Mouse (Mus musculus): Measurements from ENCODE around the gene Ctnnd2. TPM values are rescaled to one million over a fixed set of nuclear protein-coding genes. Genes with fewer than 3 reads are reported as not detected.

Gene Ctnnd2
- polyA plus RNA-seq, 1 experiment from 2014 or later, result 1.3 TPM

DNA sequence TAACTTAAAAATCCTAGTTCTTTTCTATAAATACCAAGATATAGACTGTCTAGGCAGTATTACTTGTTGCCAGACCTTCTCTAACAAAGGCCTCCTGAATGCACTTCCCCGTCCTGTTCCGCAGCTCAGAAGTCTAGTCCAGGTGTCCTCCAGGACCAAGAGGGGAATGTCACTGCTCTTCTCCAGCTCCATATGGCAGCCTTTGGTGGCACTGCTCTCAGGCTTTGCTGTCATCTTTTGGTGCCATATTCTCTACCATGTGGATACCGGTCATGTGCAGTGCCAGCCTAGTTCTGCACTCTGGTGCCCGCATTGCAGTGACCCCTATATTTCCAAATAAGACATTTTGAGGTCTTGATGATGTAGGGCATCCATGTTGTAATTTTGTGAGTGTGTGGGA is 56.7 kb downstream of the Ctnnd2 start:
- no peaks in the 10 kb centered on the region for H3K9me3 ChIP-seq (ENCODE audit: control insufficient read depth, low read length)
- H3K27me3 ChIP-seq (replicated peaks; ENCODE audit: control insufficient read depth, insufficient read depth, low read length), result no peaks in the 10 kb centered on the region
- no peak overlapping the region for H3K27ac ChIP-seq (ENCODE audit: low read length)
- H3K4me2 ChIP-seq (ENCODE audit: low read depth, low read length), result no peak overlapping the region
- H3K36me3 ChIP-seq (ENCODE audit: control insufficient read depth, insufficient read depth, low read length), result no peaks in the 10 kb centered on the region
- no peak overlapping the region for H3K4me3 ChIP-seq (ENCODE audit: low read length)
- 96% methylated on average over 4 of the region's 4 CpGs for WGBS
- ATAC-seq, result no peak
- H3K4me1 ChIP-seq (ENCODE audit: control insufficient read depth, insufficient read depth, low read length), result no peaks in the 10 kb centered on the region
- no peak overlapping the region for H3K9ac ChIP-seq (ENCODE audit: low read depth, low read length)

DNA sequence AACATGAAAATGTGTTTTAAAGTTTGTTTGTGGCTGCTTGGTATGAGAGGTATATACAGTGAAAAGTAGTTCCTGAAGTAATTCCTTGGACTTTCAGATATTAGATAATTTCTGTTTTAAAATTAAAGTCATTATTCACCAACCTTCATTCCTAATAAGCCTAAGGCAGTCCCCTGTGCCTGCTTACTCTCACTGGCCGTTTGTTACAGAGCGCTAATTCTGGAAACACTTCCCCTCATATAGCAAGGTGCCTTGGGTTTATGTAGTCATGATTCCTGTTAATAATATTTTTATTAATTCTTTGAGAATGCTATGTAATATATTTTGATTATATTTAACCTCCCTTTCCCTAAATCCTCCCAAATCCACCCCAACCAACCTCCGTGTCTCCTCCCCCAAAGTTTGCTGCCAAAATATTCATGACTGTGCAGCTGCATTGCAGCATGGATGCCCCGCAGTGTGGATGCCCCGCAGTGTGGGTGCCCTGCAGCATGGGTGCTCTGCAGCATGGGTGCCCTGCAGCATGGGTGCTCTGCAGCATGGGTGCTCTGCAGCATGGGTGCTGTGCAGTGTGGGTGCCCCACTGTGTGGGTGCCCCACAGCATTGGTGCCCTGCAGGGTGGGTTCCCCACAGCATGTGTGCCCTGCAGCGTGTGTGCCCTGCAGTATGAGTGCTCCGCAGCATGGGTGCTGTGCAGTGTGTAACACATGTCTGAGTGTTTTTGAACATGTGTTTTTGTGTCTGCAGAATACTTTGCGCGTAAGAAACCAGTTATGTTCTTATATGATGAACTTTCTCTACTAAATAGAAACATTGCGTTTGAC is 63.0 kb downstream of the Ctnnd2 start:
- Histone ChIP-seq H3K9me3 (ENCODE audit: control insufficient read depth, low read length) (no peaks in the 10 kb centered on the region), H3K27ac (ENCODE audit: low read length) (no peak overlapping the region), H3K4me1 (ENCODE audit: control insufficient read depth, insufficient read depth, low read length) (no peaks in the 10 kb centered on the region), H3K9ac (ENCODE audit: low read depth, low read length) (no peak overlapping the region), H3K4me3 (ENCODE audit: low read length) (no peak overlapping the region), H3K36me3 (ENCODE audit: control insufficient read depth, insufficient read depth, low read length) (no peaks in the 10 kb centered on the region), H3K27me3 (replicated peaks; ENCODE audit: control insufficient read depth, insufficient read depth, low read length) (no peaks in the 10 kb centered on the region), H3K4me2 (ENCODE audit: low read depth, low read length) (no peak overlapping the region)
- ATAC-seq, result no peak
- WGBS, result 89% methylated on average over 10 of the region's 10 CpGs

DNA sequence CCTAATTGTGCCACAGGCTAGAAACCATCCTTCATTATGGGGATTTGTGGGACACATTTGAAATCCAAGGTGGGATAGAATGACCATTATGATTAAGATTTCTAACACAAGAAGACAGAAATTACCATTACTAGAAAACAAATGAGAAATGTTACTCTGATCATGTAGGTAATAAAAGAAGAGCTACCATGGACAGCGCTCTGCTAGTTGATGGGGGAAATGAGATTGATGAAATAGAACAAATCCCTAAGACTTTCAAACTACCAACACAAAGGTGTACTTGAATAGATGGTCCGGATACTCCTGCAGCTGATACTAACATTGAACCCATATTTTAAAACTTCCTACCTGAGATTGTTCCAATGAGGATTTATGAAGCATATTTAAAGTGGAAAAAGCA is 68.5 kb downstream of the Ctnnd2 start:
- WGBS, result 80% methylated on average over 2 of the region's 2 CpGs
- no peaks in the 10 kb centered on the region for H3K9me3 ChIP-seq (ENCODE audit: control insufficient read depth, low read length)
- no peaks in the 10 kb centered on the region for H3K36me3 ChIP-seq (ENCODE audit: control insufficient read depth, insufficient read depth, low read length)
- no peaks in the 10 kb centered on the region for H3K4me1 ChIP-seq (ENCODE audit: control insufficient read depth, insufficient read depth, low read length)
- no peak for ATAC-seq
- H3K27me3 ChIP-seq (replicated peaks; ENCODE audit: control insufficient read depth, insufficient read depth, low read length), result no peaks in the 10 kb centered on the region
- no peak overlapping the region for H3K27ac ChIP-seq (ENCODE audit: low read length)
- no peak overlapping the region for H3K4me2 ChIP-seq (ENCODE audit: low read depth, low read length)
- H3K4me3 ChIP-seq (ENCODE audit: low read length), result no peak overlapping the region
- H3K9ac ChIP-seq (ENCODE audit: low read depth, low read length), result no peak overlapping the region

DNA sequence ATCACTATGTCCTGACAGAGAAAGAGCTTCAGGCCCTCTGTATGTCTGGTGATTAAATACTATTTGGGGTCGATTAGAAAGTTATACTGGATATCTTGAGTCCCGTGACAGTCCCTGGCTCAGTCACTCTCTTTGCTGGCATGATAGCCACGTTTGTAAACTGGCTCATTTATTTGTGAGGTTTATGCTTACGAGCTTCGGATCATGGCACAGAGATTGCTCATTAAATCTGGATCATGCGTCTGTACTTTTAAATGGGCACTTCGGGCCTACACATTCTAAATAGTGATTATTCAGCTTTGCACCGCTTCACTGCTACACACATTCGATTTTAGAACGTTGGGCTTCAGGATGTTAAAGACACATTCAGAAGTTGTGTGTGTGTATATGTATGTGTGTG is 96.4 kb downstream of the Ctnnd2 start:
- Histone ChIP-seq H3K4me2 (ENCODE audit: low read depth, low read length) (no peak overlapping the region), H3K27ac (ENCODE audit: low read length) (no peak overlapping the region), H3K4me3 (ENCODE audit: low read length) (no peak overlapping the region), H3K9ac (ENCODE audit: low read depth, low read length) (no peak overlapping the region), H3K27me3 (replicated peaks; ENCODE audit: control insufficient read depth, insufficient read depth, low read length) (no peaks in the 10 kb centered on the region), H3K4me1 (ENCODE audit: control insufficient read depth, insufficient read depth, low read length) (no peaks in the 10 kb centered on the region), H3K9me3 (ENCODE audit: control insufficient read depth, low read length) (no peaks in the 10 kb centered on the region), H3K36me3 (ENCODE audit: control insufficient read depth, insufficient read depth, low read length) (no peaks in the 10 kb centered on the region)
- WGBS, result 88% methylated on average over 10 of the region's 10 CpGs
- ATAC-seq, result no peak

DNA sequence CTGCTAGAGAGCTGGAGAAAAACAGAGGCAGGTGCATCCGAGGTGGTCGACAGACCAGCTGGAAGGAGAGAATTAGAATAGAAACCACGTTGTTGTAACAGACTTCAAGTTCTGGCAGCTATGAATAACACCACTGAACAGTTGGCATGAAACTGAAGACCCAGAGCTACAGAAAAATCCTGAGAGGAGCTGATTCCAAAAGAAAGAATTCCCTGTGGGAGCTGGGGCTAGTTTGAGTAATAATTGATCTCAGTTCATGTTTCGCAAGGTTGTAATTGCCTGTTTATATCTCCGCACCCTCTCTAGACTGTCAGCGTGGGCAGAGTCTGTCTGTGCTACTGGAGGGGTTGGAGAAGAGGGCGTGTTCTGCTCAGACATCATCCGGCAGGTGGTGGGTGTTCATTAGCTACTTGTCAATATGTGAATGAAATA is 98.8 kb downstream of the Ctnnd2 start:
- H3K27ac ChIP-seq (ENCODE audit: low read length), result no peak overlapping the region
- no peaks in the 10 kb centered on the region for H3K36me3 ChIP-seq (ENCODE audit: control insufficient read depth, insufficient read depth, low read length)
- H3K4me3 ChIP-seq (ENCODE audit: low read length), result no peak overlapping the region
- ATAC-seq, result peak; percentile 68; the same call in 1 of the 2 replicates
- no peak overlapping the region for H3K9ac ChIP-seq (ENCODE audit: low read depth, low read length)
- H3K27me3 ChIP-seq (replicated peaks; ENCODE audit: control insufficient read depth, insufficient read depth, low read length), result no peaks in the 10 kb centered on the region
- no peaks in the 10 kb centered on the region for H3K9me3 ChIP-seq (ENCODE audit: control insufficient read depth, low read length)
- 53% methylated on average over 8 of the region's 8 CpGs for WGBS
- H3K4me2 ChIP-seq (ENCODE audit: low read depth, low read length), result no peak overlapping the region
- no peaks in the 10 kb centered on the region for H3K4me1 ChIP-seq (ENCODE audit: control insufficient read depth, insufficient read depth, low read length)

DNA sequence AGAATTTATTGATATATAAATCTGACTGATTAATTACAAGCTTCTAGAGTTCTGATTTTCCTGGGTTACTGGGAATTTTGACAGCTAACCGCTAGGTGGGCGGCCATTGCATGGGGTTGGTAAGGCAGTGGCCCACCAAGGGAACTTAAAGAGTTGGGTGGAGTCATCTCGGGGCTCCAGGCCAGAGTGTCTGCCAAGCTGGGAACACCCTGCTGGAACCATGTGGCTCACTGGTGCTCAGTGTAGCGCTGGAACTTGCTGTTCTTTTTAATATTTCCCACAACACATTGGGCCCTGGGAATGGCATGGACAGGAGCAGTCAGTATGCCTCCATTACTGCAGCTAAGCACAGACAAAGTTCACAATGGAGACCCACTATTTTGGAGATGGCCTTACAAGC is 99.9 kb downstream of the Ctnnd2 start:
- H3K9ac ChIP-seq (ENCODE audit: low read depth, low read length), result no peak overlapping the region
- 86% methylated on average over 4 of the region's 4 CpGs for WGBS

DNA sequence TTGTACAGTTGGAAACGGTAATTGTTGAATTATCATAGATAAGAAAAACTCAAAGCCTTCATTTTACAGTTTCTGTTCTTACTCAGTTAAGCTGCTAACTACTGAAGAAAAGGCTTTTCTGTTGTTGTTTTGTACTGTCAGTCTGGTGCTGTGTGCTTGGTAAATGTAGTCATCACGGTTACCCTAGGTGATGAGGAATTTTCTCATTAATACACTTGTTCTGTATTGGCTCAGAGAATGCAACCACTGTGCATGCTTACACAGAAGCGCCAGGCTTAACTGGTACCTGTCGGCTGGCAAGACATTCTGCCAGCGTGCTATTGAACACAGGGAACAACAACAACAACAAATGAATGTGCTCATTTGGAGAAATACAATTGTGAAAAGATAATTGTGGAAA is 103.3 kb downstream of the Ctnnd2 start:
- Histone ChIP-seq H3K4me1 (ENCODE audit: control insufficient read depth, insufficient read depth, low read length) (no peaks in the 10 kb centered on the region), H3K27ac (ENCODE audit: low read length) (no peak overlapping the region), H3K4me2 (ENCODE audit: low read depth, low read length) (no peak overlapping the region), H3K36me3 (ENCODE audit: control insufficient read depth, insufficient read depth, low read length) (no peaks in the 10 kb centered on the region), H3K4me3 (ENCODE audit: low read length) (no peak overlapping the region), H3K9ac (ENCODE audit: low read depth, low read length) (no peak overlapping the region), H3K9me3 (ENCODE audit: control insufficient read depth, low read length) (no peaks in the 10 kb centered on the region), H3K27me3 (replicated peaks; ENCODE audit: control insufficient read depth, insufficient read depth, low read length) (no peaks in the 10 kb centered on the region)
- no peak for ATAC-seq
- 82% methylated on average over 5 of the region's 5 CpGs for WGBS

More for the DNA sequence above, 99.9 kb downstream of the Ctnnd2 start:
- Histone ChIP-seq H3K9me3 (ENCODE audit: control insufficient read depth, low read length) (no peaks in the 10 kb centered on the region), H3K4me3 (ENCODE audit: low read length) (no peak overlapping the region), H3K4me2 (ENCODE audit: low read depth, low read length) (no peak overlapping the region), H3K27me3 (replicated peaks; ENCODE audit: control insufficient read depth, insufficient read depth, low read length) (no peaks in the 10 kb centered on the region), H3K4me1 (ENCODE audit: control insufficient read depth, insufficient read depth, low read length) (no peaks in the 10 kb centered on the region), H3K27ac (ENCODE audit: low read length) (no peak overlapping the region), H3K36me3 (ENCODE audit: control insufficient read depth, insufficient read depth, low read length) (no peaks in the 10 kb centered on the region)
- ATAC-seq, result no peak

DNA sequence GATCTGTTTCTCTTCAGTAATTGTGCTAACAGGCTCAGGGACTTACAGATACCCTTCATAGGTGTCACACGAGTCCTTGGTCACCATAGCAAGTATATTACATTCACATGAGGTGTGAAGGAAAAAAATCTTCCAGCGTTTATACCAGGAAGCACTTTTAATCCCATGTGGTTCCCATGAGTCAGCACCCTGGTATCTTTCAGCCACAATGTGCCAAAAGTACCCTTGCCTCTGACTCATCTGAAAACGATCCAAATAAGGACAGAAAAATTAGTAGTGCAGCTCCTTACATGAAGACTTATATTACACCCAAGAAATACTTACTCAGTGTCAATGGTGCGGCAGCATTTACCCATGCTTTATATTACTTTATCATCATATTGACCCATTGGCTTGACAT is 104.3 kb downstream of the Ctnnd2 start:
- no peak overlapping the region for H3K9ac ChIP-seq (ENCODE audit: low read depth, low read length)
- H3K27me3 ChIP-seq (replicated peaks; ENCODE audit: control insufficient read depth, insufficient read depth, low read length), result no peaks in the 10 kb centered on the region
- H3K4me2 ChIP-seq (ENCODE audit: low read depth, low read length), result no peak overlapping the region
- H3K36me3 ChIP-seq (ENCODE audit: control insufficient read depth, insufficient read depth, low read length), result no peaks in the 10 kb centered on the region
- no peaks in the 10 kb centered on the region for H3K9me3 ChIP-seq (ENCODE audit: control insufficient read depth, low read length)
- H3K4me1 ChIP-seq (ENCODE audit: control insufficient read depth, insufficient read depth, low read length), result no peaks in the 10 kb centered on the region
- no peak overlapping the region for H3K4me3 ChIP-seq (ENCODE audit: low read length)
- H3K27ac ChIP-seq (ENCODE audit: low read length), result no peak overlapping the region
- WGBS, result 88% methylated on average over 4 of the region's 4 CpGs
- ATAC-seq, result no peak

DNA sequence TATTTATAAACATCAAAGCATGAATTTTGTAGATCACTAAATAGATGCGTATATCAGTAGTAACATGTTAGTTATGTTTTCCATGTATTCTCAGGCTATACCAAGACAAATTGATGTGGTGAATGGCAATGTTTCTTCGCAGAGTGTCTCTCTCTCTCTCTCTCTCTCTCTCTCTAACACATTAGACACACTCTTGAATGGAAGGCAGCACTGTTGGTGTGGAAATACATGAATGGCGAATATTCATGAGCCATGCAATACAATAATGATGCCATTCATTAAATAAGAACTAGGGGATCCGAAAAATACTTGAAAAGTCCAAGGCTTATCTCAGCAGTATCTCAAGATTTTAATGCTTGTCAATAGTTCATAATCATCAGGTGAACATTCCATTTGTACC is 106.2 kb downstream of the Ctnnd2 start:
- ATAC-seq, result no peak
- H3K27ac ChIP-seq (ENCODE audit: low read length), result no peak overlapping the region
- H3K36me3 ChIP-seq (ENCODE audit: control insufficient read depth, insufficient read depth, low read length), result no peaks in the 10 kb centered on the region
- 89% methylated on average over 4 of the region's 4 CpGs for WGBS
- H3K9me3 ChIP-seq (ENCODE audit: control insufficient read depth, low read length), result no peaks in the 10 kb centered on the region
- H3K9ac ChIP-seq (ENCODE audit: low read depth, low read length), result no peak overlapping the region
- H3K4me3 ChIP-seq (ENCODE audit: low read length), result no peak overlapping the region
- no peak overlapping the region for H3K4me2 ChIP-seq (ENCODE audit: low read depth, low read length)
- H3K4me1 ChIP-seq (ENCODE audit: control insufficient read depth, insufficient read depth, low read length), result no peaks in the 10 kb centered on the region
- no peaks in the 10 kb centered on the region for H3K27me3 ChIP-seq (replicated peaks; ENCODE audit: control insufficient read depth, insufficient read depth, low read length)
